16 mouse cellular contexts compared by ENCODE assay signal in genomic region chr12:30035841-30036568, GRCm38 (mm10).
DNase-seq lines count a peak whose midpoint lies in the region; ATAC-seq and TF ChIP-seq lines count a peak whose summit lies in the region.
"Had no signal": no experiment of that assay in that cellular context is flagged by ENCODE, and none has a peak within 500 bp of the region (broad histone marks: within the 10 kb centered on the region; RNA-seq: fewer than 3 reads in every experiment).

No protein-coding gene starts in this region.

- H3K27me3 ChIP-seq in C2C12 (ENCODE audit: control insufficient read depth, insufficient read depth, insufficient read length): no peaks in the 10 kb centered on the region
- H3K27me3 ChIP-seq in midbrain, embryonic 14.5 days (ENCODE audit: control insufficient read depth, insufficient read depth, low read length): no peaks in the 10 kb centered on the region
- H3K27me3 ChIP-seq: liver, embryonic 13.5 days had no signal

- no peak overlapping the region for H3ac ChIP-seq in C2C12 (ENCODE audit: control insufficient read depth, insufficient read length, low read depth)

- no peaks in the 10 kb centered on the region for H3K36me3 ChIP-seq in C2C12 (ENCODE audit: control insufficient read depth, insufficient read depth)
- no peaks in the 10 kb centered on the region for H3K36me3 ChIP-seq in midbrain, embryonic 14.5 days (ENCODE audit: control insufficient read depth, insufficient read depth, low read length)
- H3K36me3 ChIP-seq: G1E; heart, embryonic 13.5 days; liver, embryonic 13.5 days had no signal

- H3K79me2 ChIP-seq in C2C12 (ENCODE audit: control insufficient read depth, insufficient read depth): no peaks in the 10 kb centered on the region

- DNase-seq in cerebellum, postnatal 10 days: peak; percentile 32 to 34
- DNase-seq in cerebellum, adult 9-10 months: no peak
- peak; percentile 56 for DNase-seq in heart, postnatal 4 days
- DNase-seq in midbrain, embryonic 14.5 days: no peak
- DNase-seq in left cerebral cortex, adult 8-10 months (ENCODE audit: low spot score in 2 of 2): no peak
- DNase-seq in frontal cortex, postnatal 25 days (ENCODE audit: low spot score in 2 of 2): no peak
- DNase-seq in ovary, postnatal 10 days (ENCODE audit: low spot score): no peak
- DNase-seq: cerebellum, postnatal 36 days; kidney, adult 9 months; liver, embryonic 13.5 days; lung, postnatal 4 days; thymus, adult 2 months had no signal

- no peaks in the 10 kb centered on the region for H3K79me3 ChIP-seq in C2C12 (ENCODE audit: low read depth)

- ATAC-seq in midbrain, embryonic 14.5 days (ENCODE audit: low FRiP score, low TSS enrichment): no peak; the same call in 1 of the 2 replicates

- H3K4me3 ChIP-seq in C2C12 (ENCODE audit: insufficient read depth, poor library complexity, severe bottlenecking): no peak overlapping the region
- no peak overlapping the region for H3K4me3 ChIP-seq in midbrain, embryonic 14.5 days (replicated peaks; ENCODE audit: low read depth, low read length)
- H3K4me3 ChIP-seq: heart, embryonic 13.5 days; left cerebral cortex, adult 2 months; liver, embryonic 13.5 days had no signal

- no peak overlapping the region for H3K4me2 ChIP-seq in midbrain, embryonic 14.5 days (ENCODE audit: low read length)
- H3K4me2 ChIP-seq: heart, embryonic 13.5 days; liver, embryonic 13.5 days had no signal

- H3K4me1 ChIP-seq in midbrain, embryonic 14.5 days (ENCODE audit: control insufficient read depth, insufficient read depth, low read length): peaks cover 11% of the 10 kb centered on the region
- H3K4me1 ChIP-seq: heart, embryonic 13.5 days; liver, embryonic 13.5 days had no signal

- no peaks in the 10 kb centered on the region for H3K9me3 ChIP-seq in midbrain, embryonic 14.5 days (ENCODE audit: control insufficient read depth, low read length)
- H3K9me3 ChIP-seq: heart, embryonic 13.5 days; liver, embryonic 13.5 days had no signal

- TF ChIP-seq CTCF in C2C12 (IDR thresholded peaks at IDR 0.05; ENCODE audit: control insufficient read depth, insufficient read depth, insufficient read length): no peak

- peak overlapping the region; percentile 45; the same call in 1 of the 2 replicates for H3K27ac ChIP-seq in midbrain, embryonic 14.5 days (replicated peaks; ENCODE audit: low read depth, low read length)
- H3K27ac ChIP-seq: heart, embryonic 13.5 days; left cerebral cortex, adult 2 months; liver, embryonic 13.5 days had no signal

- H3K9ac ChIP-seq in midbrain, embryonic 14.5 days (replicated peaks; ENCODE audit: low read length): no peak overlapping the region
- H3K9ac ChIP-seq: heart, embryonic 13.5 days; liver, embryonic 13.5 days had no signal

TF ChIP-seq in C2C12, 6 proteins besides CTCF, POLR2A, EP300 and RAD21:
- TF ChIP-seq MAX (IDR thresholded peaks at IDR 0.05) (peak; percentile 18), MYOG (IDR thresholded peaks at IDR 0.05; ENCODE audit: control insufficient read depth, extremely low read depth, insufficient read length) (no peak), CEBPB (IDR thresholded peaks at IDR 0.05; ENCODE audit: low read depth) (no peak), MYOD1 (IDR thresholded peaks at IDR 0.05; ENCODE audit: control insufficient read depth, insufficient read length, low read depth) (no peak)
TF ChIP-seq in C2C12: peak in this region for 1.

Comparison
In these comparisons a context has a peak if more than half of its experiments do, and no peak if none do; other contexts are left out.
1. DNase-seq: peak in cerebellum, postnatal 10 days (2 of 2) and heart, postnatal 4 days (single experiment); none in cerebellum, adult 9-10 months (single experiment), midbrain, embryonic 14.5 days (single experiment), left cerebral cortex, adult 8-10 months (0 of 2), frontal cortex, postnatal 25 days (0 of 2) and ovary, postnatal 10 days (single experiment).